Mouse (Mus musculus) neural tube, embryonic 15.5 days (tissue): ENCODE measurements around the gene Paox. TPM values are rescaled to one million over a fixed set of nuclear protein-coding genes. Genes with fewer than 3 reads are reported as not detected.

ENCODE experiments used
- ATAC-seq: fragments of 200-750 bp; cut with Nextera tagmentation; 2 replicates; pipeline ENCODE4 v1.8.0; 2017; ENCODE audit warnings: mild to moderate bottlenecking, moderate TSS enrichment, moderate library complexity; ENCODE audit not compliant: low FRiP score
- H3K27ac ChIP-seq: fragments of 300-500 bp; sonication (generic); replicated peaks from 2 replicates; pipeline ENCODE4 v1.5.1; 2015; ENCODE audit warnings: mild to moderate bottlenecking, inconsistent platforms
- H3K27me3 ChIP-seq: fragments of 300-500 bp; sonication (generic); replicated peaks from 2 replicates; pipeline ENCODE4 v1.6.1; 2015; ENCODE audit warnings: inconsistent platforms
- H3K36me3 ChIP-seq: fragments of 300-500 bp; sonication (generic); 2 replicates; pipeline ENCODE4 v1.6.1; 2015; ENCODE audit warnings: inconsistent platforms
- H3K4me1 ChIP-seq: fragments of 300-500 bp; sonication (generic); 2 replicates; pipeline ENCODE4 v1.6.1; 2015; ENCODE audit warnings: inconsistent platforms
- H3K4me2 ChIP-seq: fragments of 300-500 bp; sonication (generic); 2 replicates; pipeline ENCODE4 v1.6.1; 2015; ENCODE audit warnings: inconsistent platforms, mild to moderate bottlenecking, moderate library complexity
- H3K4me3 ChIP-seq: fragments of 300-500 bp; sonication (generic); replicated peaks from 2 replicates; pipeline ENCODE4 v1.5.1; 2015; ENCODE audit warnings: mild to moderate bottlenecking, inconsistent platforms
- H3K9ac ChIP-seq: fragments of 300-500 bp; sonication (generic); replicated peaks from 2 replicates; pipeline ENCODE4 v1.6.1; 2015; ENCODE audit warnings: mild to moderate bottlenecking, inconsistent platforms
- H3K9me3 ChIP-seq: fragments of 300-500 bp; sonication (generic); replicated peaks from 2 replicates; pipeline ENCODE4 v1.6.1; 2016; ENCODE audit warnings: inconsistent platforms
- WGBS: fragments of 180-500 bp; shearing (Covaris S2); methylation state at CpG from one replicate; pipeline ENCODE4 v1.1.7; 2015; ENCODE audit warnings: mixed read lengths; 5-methylcytosine and 5-hydroxymethylcytosine counted together
- polyA plus RNA-seq: library from polyadenylated mRNA; unstranded; fragments of >200 nt; fragmentation: Nextera tagmentation; extraction: Ambion mirVana; gene quantifications from 2 replicates; pipeline ENCODE4 v1.2.1, GENCODE M21; 2015

The Paox gene
- 10.7 and 14.7 TPM in 2 replicates for polyA plus RNA-seq

- Histone ChIP-seq H3K36me3 (peaks cover 20% of the 10 kb centered on the region), H3K27ac (peak within 1 kb of the TSS; percentile 89), H3K9ac (peak within 1 kb of the TSS; percentile 86), H3K9me3 (no peaks in the 10 kb centered on the region), H3K27me3 (no peaks in the 10 kb centered on the region), H3K4me1 (peaks cover 21% of the 10 kb centered on the region), H3K4me3 (peak within 1 kb of the TSS; percentile 78), H3K4me2 (peak within 1 kb of the TSS; percentile 90)
- peak; percentile 77 for ATAC-seq
- WGBS = 2% methylated on average over 23 of the region's 23 CpGs
Observed at GRCm38 (mm10) chr7:140115583-140116328, at the start of gene Paox. TSS of gene Paox (plus strand) at chr7:140115799.

GRCm38 (mm10) chr7:140067397-140067796 lies 48.2 kb upstream of the Paox start:
- no peak for ATAC-seq
- H3K27me3 ChIP-seq = peaks cover 14% of the 10 kb centered on the region; the same call in 1 of the 2 replicates
- no peaks in the 10 kb centered on the region for H3K4me1 ChIP-seq
- H3K4me3 ChIP-seq = no peak overlapping the region
- 75% methylated on average over 6 of the region's 6 CpGs for WGBS
- H3K9ac ChIP-seq = no peak overlapping the region
- no peak overlapping the region for H3K4me2 ChIP-seq
- H3K27ac ChIP-seq = no peak overlapping the region
- no peaks in the 10 kb centered on the region for H3K9me3 ChIP-seq
- H3K36me3 ChIP-seq = peaks cover 34% of the 10 kb centered on the region

- no peaks in the 10 kb centered on the region for H3K4me1 ChIP-seq
- peaks cover 50% of the 10 kb centered on the region for H3K36me3 ChIP-seq
- no peak for ATAC-seq
- peak overlapping the region; percentile 42 for H3K4me2 ChIP-seq
- H3K9me3 ChIP-seq = no peaks in the 10 kb centered on the region
- H3K27ac ChIP-seq = no peak overlapping the region
- WGBS = 39% methylated on average over 38 of the region's 39 CpGs
- peak overlapping the region; percentile 12; the same call in 1 of the 2 replicates for H3K4me3 ChIP-seq
- peaks cover 17% of the 10 kb centered on the region; the same call in 1 of the 2 replicates for H3K27me3 ChIP-seq
- peak overlapping the region; percentile 23; the same call in 1 of the 2 replicates for H3K9ac ChIP-seq
Observed at GRCm38 (mm10) chr7:140070042-140070711, 45.4 kb upstream of the Paox start.

- ATAC-seq = no peak
- Histone ChIP-seq H3K4me1 (peaks cover 26% of the 10 kb centered on the region), H3K27me3 (peaks cover 10% of the 10 kb centered on the region; the same call in 1 of the 2 replicates), H3K36me3 (peaks cover 18% of the 10 kb centered on the region), H3K4me2 (no peak overlapping the region), H3K27ac (no peak overlapping the region), H3K9me3 (no peaks in the 10 kb centered on the region), H3K4me3 (no peak overlapping the region), H3K9ac (no peak overlapping the region)
- 81% methylated on average over 6 of the region's 6 CpGs for WGBS
Observed at GRCm38 (mm10) chr7:140077698-140078097, 37.9 kb upstream of the Paox start.

- Histone ChIP-seq H3K27me3 (0 out of 2 replicates have a peak, but pooled peaks cover 3% of the 10 kb centered on the region), H3K9ac (no peak overlapping the region), H3K9me3 (no peaks in the 10 kb centered on the region), H3K27ac (peak overlapping the region; percentile 37; the same call in 1 of the 2 replicates), H3K4me3 (no peak overlapping the region), H3K4me2 (peak overlapping the region; percentile 71; the same call in 1 of the 2 replicates), H3K4me1 (peaks cover 30% of the 10 kb centered on the region), H3K36me3 (peaks cover 8% of the 10 kb centered on the region; the same call in 1 of the 2 replicates)
- no peak for ATAC-seq
- 4% methylated on average over 5 of the region's 5 CpGs for WGBS
Observed at GRCm38 (mm10) chr7:140078711-140079110, 36.9 kb upstream of the Paox start.

GRCm38 (mm10) chr7:140080503-140081156 lies 35.0 kb upstream of the Paox start:
- peaks cover 30% of the 10 kb centered on the region for H3K4me1 ChIP-seq
- H3K36me3 ChIP-seq = peaks cover 5% of the 10 kb centered on the region; the same call in 1 of the 2 replicates
- 1% methylated on average over 24 of the region's 24 CpGs for WGBS
- H3K4me3 ChIP-seq = peak overlapping the region; percentile 49
- H3K27me3 ChIP-seq = no peaks in the 10 kb centered on the region
- peak overlapping the region; percentile 71 for H3K4me2 ChIP-seq
- peak overlapping the region; percentile 76 for H3K9ac ChIP-seq
- peak; percentile 79 for ATAC-seq
- H3K9me3 ChIP-seq = no peaks in the 10 kb centered on the region
- H3K27ac ChIP-seq = peak overlapping the region; percentile 94

- Histone ChIP-seq H3K27ac (peak overlapping the region; percentile 94), H3K4me1 (peaks cover 30% of the 10 kb centered on the region), H3K4me2 (peak overlapping the region; percentile 71), H3K36me3 (no peaks in the 10 kb centered on the region), H3K9ac (peak overlapping the region; percentile 76), H3K4me3 (peak overlapping the region; percentile 49), H3K27me3 (no peaks in the 10 kb centered on the region), H3K9me3 (no peaks in the 10 kb centered on the region)
- ATAC-seq = peak; percentile 69
- WGBS = 9% methylated on average over 20 of the region's 20 CpGs
Observed at GRCm38 (mm10) chr7:140081408-140082241, 34.0 kb upstream of the Paox start.

GRCm38 (mm10) chr7:140082242-140082678 lies 33.3 kb upstream of the Paox start, which contains the start of gene Caly:
TSS of gene Caly (minus strand) at chr7:140082548.
- Histone ChIP-seq H3K4me1 (peaks cover 30% of the 10 kb centered on the region), H3K27ac (peak within 1 kb of the TSS; percentile 94), H3K36me3 (no peaks in the 10 kb centered on the region), H3K9ac (peak within 1 kb of the TSS; percentile 76), H3K4me2 (peak within 1 kb of the TSS; percentile 71), H3K4me3 (peak within 1 kb of the TSS; percentile 49), H3K27me3 (no peaks in the 10 kb centered on the region), H3K9me3 (no peaks in the 10 kb centered on the region)
- 5% methylated on average over 18 of the region's 18 CpGs for WGBS
- peak; percentile 91 for ATAC-seq

GRCm38 (mm10) chr7:140090601-140091000 lies 25.0 kb upstream of the Paox start:
- Histone ChIP-seq H3K9ac (no peak overlapping the region), H3K4me1 (no peaks in the 10 kb centered on the region), H3K27me3 (no peaks in the 10 kb centered on the region), H3K4me3 (no peak overlapping the region), H3K27ac (no peak overlapping the region), H3K4me2 (no peak overlapping the region), H3K36me3 (no peaks in the 10 kb centered on the region), H3K9me3 (no peaks in the 10 kb centered on the region)
- no peak for ATAC-seq
- WGBS = 84% methylated on average over 10 of the region's 10 CpGs

- Histone ChIP-seq H3K27ac (no peak within 1 kb of the TSS), H3K4me1 (no peaks in the 10 kb centered on the region), H3K4me2 (no peak within 1 kb of the TSS), H3K27me3 (no peaks in the 10 kb centered on the region), H3K36me3 (no peaks in the 10 kb centered on the region; the same call in 1 of the 2 replicates), H3K4me3 (no peak within 1 kb of the TSS), H3K9me3 (no peaks in the 10 kb centered on the region), H3K9ac (no peak within 1 kb of the TSS)
- no peak for ATAC-seq
- 64% methylated on average over 5 of the region's 5 CpGs for WGBS
Observed at GRCm38 (mm10) chr7:140092924-140093528, 22.6 kb upstream of the Paox start, which contains the start of gene Prap1. TSS of gene Prap1 (plus strand) at chr7:140093395.
